Mouse (Mus musculus): ENCODE results near the gene Vapa.
A peak's percentile ranks its signal among the peaks of the same experiment; 100 is the strongest.

- TF ChIP-seq CTCF (IDR thresholded peaks at IDR 0.05) (peak; percentile 70), EP300 (IDR thresholded peaks at IDR 0.05) (no peak)
These were observed 72.7 kb downstream of the Vapa start, which contains the start of gene Tmem232 for GRCm38 (mm10) chr17:65540441-65541272.
